Mouse (Mus musculus) regulatory T cell (primary cell): ENCODE results near the gene Ppp1r37.
"Not testable (repeated sequence)": the region's sequence is repeated elsewhere in the genome, so short reads cannot be mapped to it uniquely, and the experiment has no call there.

Source experiments
- in situ Hi-C: fragments of 300-600 bp; cut with MboI, MseI; formaldehyde crosslinking; loops from one replicate; pipeline ENCODE4 v1.15.1; 2025; ENCODE audit warnings: high pct_unique_total_duplicates

Ppp1r37 gene

DNA sequence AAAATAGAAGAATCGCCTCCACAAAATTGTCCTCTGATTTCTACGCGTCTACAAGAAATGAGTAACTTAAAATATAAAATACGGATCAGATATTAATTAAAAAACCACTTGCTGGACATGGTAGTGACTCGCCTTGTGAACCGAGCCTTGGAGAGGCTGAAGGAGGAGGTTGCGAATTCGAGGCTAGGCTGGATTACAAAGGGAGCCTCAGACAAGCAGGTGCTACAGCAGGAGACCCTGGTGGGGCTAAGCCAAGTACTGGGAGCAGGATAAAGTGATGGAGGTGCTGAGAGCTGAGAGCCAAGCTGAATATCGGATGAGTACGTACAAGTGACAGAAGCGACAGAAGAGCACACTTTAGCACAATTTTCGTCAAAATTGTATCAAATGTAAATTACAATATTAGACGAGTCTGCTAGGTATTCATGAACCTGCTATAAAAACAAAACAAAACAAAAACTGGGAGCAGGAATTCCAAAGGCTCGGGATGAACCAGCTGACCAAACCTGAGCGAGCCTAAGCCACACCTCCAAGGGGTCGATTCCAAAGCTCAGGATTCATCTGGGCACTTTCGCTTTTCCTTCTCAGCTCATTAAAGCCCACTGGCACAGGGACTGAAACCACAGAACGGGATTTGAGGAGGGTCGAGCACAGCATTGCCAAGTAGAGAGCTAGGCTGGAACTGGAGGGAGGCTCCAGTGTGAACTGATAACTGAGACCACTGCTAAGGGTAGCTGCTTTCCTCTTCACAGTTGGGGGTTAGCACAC lies at the start of gene Ppp1r37:
Gene Ppp1r37 (minus strand): TSS at position 434 of the 768 bp plus-strand sequence.
- in situ Hi-C loops, result no loop called here

DNA sequence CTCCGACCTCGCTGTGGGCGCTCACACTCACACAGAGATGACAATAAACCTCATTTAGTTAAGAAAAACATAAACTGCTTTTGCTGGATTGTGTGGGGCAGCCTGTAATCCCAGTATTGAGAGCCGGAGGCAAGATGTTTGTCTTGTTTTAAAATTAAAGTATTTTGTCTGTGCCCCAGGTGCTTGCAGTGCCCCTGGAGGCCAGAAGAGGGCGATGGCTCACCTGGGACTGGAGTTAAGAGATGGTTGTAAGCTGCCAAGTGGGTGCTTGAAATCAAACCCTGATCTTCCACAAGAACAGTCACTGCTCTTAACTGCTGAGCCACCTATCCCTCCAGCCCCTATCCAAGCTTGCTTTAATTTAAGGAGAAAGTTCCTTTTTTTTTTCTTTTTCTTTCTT lies 48.1 kb upstream of the Ppp1r37 start:
- in situ Hi-C loops, result no loop called here

DNA sequence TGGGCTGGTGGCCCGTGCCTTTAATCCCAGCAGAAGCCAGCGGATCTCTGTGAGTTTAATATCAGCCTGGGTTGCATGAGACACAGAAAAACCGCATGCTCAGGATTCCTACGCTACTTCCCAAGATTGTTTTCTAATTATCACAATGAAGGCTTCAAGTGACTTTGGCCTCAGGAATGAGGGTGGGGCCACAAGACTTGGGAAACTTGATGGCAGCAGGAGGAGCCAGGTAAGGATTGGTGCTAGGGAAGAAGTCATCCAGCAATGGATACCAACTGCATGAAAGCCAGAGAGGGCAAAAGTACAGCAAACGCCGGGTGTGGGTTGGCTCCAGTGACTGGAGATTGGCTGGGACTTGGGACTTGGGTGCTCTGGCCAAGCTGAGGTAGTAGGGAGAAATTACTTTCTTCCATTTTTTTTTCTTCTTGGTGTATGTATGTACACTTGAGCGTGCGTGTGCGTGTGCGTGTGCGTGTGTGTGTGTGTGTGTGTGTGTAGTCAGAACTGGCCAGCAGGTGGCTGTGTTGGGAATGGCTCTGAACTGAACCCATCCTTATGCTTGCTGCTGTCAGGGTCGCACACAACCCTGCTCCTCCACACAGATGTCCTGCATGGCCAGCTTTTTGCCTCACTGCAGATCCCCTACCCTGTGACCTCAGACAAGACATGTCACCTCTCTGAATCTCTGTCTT lies 46.9 kb upstream of the Ppp1r37 start:
- in situ Hi-C loops, result no loop called here

DNA sequence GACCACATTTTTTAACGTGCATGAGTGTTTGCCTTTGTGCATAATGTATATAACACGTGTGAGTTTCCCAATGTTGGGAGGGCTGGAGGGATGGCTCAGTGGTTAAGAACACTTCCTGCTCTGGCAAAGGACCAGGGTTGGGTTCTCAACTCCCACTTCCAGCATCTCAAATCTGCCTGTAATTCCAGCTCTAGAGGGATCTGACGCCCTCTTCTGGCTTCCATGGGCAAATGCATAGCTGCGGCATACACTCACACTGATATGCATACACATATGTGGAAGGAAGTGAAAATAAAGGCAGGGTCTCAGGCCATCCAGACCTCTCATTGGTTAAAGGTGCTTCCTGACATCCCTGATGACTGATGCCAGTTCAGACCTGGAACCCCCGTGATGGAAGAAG lies 44.4 kb upstream of the Ppp1r37 start:
- in situ Hi-C loops, result no loop called here

DNA sequence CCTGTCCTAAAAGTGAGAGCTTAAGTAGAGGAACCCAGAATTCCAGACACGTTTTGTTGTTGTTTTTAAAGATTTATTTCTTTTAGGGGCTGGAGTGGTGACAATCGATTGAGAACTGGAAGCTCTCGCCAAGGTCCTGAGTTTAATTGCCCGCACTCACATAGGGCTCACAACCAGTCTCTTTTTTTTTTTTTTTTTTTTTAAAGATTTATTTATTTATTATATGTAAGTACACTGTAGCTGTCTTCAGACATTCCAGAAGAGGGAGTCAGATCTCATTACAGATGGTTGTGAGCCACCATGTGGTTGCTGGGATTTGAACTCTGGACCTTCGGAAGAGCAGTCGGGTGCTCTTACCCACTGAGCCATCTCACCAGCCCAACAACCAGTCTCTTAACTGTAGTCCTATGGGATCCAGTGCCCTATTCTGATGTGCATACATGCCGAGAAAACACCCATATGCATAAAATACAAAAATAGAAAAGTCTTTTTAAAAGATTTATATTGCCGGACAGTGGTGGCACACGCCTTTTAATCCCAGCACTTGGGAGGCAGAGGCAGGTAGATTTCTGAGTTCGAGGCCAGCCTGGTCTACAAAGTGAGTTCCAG lies 41.8 kb upstream of the Ppp1r37 start:
- in situ Hi-C loops, result not testable (repeated sequence)

DNA sequence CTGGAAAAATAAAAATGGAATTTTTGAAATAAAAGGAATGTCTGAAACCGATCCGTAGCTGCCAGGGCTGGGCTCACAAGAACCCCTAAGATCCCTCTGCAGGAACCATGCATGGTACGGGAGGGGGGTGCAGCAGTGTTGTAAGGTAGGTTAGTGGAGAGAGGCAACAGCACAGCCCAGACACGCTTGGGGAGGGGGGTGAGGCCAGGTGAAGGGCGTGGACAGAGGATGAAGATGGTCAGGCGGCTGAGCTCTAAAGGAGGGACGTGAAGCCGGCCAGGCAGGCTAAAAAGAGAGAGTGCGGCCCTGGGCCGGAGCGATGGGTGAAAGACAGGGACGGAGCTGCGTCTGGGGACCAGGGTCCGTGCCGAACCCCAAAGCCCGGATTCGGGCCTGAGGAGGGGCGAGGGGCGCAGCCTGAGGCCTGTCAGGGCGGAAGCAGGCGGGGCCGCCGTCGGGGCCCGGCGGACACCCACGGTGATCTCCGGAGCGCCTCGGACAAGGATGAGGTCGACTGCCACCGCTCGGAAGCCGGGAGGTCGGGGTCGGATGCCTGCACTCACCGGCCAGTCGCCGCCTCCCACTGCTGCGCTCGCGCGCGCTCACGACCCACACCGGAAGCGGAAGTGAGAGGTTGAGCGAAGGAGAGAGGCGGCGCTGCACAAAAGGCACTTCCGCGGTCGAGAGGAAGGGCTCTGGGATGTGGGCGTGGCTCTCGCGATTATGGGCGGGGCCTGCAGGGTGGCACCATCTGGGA lies 41.2 kb upstream of the Ppp1r37 start, which contains the start of gene Clasrp:
Gene Clasrp (minus strand): TSS at position 638 of the 757 bp plus-strand sequence.
- in situ Hi-C loops, result no loop called here

DNA sequence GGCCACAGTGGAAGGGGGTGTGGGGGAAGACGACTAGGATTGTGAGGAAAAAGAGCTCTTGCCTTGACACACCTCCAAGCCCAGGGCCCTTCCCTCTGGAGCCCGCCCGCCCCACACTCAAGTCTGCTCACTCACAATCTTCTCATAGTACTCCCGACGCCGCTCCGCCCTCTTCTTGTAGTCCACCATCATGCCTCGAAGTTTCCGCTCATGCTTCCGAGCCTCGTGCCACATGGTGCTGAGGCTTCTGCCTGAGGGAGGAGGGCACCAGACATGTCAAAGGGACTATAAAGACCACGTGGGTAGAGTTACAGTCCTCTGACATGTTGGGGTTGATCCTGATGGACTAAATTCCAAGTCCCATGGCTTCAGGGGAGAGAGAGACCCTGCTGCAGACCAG lies 40.2 kb upstream of the Ppp1r37 start:
- in situ Hi-C loops, result no loop called here

DNA sequence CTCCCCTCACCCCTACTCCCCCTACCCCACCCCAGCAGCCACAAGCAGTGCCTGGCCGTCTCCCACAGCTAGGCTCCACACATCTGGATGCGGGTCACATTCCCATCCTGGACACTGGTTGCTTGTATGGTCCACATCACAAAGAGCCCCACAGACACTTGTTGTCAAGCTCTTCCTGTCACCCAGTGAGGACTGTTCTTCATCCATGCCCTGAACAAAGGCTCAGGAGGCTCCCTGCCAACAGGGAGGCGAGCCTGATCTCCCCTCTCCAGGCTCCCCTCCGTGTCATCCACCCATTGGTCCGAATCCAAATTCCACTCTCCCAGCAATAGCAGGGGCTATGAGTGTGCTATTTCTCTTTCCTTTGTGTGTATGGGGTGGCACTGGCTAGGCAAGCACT lies 37.7 kb upstream of the Ppp1r37 start:
- in situ Hi-C loops, result no loop called here

DNA sequence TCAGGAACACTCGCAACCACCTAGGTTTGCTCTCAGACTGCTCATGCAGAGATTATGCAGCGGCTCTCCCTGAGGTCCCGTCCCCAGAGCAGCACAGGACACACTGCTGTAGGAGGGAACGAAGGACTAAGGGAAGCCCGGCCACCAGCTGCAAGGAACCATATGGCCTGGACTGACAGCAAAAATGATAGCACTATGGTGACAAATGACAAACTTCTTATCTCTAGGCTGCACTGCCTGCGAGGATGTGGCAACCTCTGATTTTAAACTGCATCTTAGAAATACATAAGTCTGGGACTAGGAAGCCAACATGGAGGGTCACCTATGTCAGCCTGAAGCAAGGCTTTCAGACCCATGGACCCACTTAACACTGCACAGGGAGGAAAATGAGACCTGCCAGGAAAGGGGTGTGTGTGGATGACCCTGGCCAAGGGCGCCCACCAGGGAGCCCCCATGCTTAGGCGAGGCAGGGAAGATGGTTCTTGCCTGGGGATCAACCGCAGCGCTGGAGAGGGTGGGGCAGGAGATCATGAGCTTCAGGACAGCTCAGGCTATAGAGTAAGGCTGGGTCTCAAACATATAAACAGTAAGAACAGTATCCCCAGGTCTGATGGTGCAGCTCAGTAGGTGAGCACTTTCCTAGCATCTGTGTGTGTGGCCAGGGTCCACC lies 30.3 kb upstream of the Ppp1r37 start:
- in situ Hi-C loops, result no loop called here

DNA sequence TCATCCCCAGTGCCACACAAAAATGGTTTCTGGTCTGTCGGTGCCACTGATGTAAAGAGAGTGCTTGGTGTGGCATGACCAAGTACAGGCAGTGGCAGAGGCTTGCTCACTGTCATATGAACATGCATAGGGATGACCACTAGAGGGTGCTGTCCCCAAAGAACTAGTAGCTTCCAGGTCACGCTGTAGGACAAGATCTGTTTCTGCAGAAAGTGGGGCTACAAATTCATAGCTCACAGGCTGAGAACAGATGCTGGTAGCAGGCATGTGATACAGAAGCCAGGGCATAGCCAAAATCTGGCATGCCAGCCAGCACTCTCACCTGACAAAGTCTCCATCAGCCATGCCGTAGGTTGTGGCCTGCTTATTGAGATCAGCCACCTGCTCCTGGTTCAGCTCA lies 27.0 kb upstream of the Ppp1r37 start:
- in situ Hi-C loops, result no loop called here

DNA sequence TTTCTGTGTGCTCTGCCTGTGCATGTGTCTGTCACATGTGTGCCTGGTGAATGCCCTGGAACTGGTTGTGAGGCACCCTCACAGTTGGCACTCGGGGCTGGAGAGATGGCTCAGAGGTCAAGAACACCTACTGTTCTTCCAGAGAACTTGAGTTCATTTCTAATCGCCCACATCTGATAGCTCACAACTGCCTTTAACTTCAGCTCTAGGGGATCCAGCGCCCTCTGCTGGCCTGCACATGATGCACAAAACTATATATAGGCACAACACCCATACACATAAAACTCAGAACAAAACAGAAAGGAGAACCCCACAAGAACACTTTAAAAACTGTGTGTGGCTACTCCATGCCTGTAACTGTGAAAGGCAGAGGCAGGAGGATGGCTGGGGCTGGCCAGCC lies 26.3 kb upstream of the Ppp1r37 start:
- in situ Hi-C loops, result no loop called here

DNA sequence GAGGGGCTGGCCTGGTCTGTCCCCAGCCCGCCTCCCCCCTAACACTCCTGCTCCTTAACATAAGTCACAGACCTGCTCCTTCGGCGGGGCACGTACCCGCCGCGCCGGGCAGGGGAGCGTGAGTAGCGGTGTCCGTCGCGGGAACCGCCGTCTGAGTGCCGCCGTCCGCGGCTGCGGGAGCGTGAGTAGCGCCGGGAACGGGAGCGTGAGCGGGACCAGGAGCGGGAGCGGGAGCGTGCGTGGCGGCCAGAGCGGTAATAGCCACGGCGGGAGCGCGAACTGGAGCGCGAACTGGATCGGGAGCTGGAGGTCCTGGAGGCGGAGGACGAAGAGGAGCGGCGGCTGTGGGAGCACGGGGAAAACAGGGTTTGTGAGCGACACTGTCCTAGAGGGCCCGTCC lies 23.4 kb upstream of the Ppp1r37 start:
- in situ Hi-C loops, result no loop called here

DNA sequence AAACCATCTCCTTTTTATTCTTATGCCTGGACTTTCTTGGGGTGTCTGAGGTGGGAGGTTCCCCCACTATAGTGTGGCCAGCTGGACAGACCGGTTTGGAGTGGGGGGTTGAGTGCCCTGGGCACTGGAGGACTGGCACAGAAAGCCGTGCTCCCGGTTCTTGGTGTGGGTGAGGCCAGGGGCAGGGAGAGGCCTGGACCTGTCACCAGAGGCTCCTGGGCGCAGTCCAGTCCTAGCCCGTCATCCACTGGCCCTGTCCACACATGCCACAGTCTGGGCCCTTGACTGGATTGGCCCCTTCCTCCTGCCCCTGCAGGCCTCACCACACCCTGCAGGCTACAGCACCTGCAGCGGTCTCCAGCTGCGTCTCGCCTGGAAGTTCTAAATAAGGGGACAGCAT lies 17.8 kb upstream of the Ppp1r37 start:
- in situ Hi-C loops, result no loop called here

DNA sequence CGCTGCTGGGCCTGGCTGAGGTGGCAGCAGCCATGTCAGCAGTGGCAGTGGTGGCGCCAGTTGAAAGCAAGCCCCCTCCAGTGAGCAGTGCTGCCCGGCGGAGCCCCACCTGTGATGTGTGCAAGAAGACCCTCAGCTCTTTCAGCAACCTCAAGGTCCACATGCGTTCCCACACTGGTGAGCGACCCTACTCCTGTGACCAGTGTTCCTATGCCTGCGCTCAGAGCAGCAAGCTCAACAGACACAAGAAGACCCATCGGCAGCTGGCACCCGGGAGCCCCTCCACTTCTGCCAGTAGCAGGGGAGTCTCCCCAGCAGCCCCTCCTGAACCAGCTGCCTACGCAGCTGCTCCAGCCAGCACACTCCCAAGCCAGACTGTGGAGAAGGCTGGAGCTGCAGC lies 16.9 kb upstream of the Ppp1r37 start:
- in situ Hi-C loops, result no loop called here

DNA sequence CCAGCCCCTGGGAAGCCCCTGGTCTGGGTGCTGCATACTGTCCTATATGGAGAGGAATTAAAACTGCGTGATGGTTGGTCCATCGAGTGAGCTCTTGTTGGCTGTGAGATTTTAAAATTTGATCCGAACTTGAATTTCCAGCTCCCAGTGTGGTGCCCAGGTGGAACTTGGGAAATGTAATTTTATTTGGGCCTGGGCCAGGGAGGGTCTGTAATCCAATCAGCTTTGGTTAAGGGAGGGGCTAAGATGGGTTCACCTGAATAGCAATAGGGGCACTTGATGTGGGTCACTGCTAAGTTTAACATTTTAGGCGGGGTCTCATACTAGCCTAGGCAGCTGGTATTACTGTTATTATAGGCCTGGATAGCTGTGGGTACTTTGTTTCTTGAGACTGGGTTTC lies 15.6 kb upstream of the Ppp1r37 start:
- in situ Hi-C loops, result no loop called here

DNA sequence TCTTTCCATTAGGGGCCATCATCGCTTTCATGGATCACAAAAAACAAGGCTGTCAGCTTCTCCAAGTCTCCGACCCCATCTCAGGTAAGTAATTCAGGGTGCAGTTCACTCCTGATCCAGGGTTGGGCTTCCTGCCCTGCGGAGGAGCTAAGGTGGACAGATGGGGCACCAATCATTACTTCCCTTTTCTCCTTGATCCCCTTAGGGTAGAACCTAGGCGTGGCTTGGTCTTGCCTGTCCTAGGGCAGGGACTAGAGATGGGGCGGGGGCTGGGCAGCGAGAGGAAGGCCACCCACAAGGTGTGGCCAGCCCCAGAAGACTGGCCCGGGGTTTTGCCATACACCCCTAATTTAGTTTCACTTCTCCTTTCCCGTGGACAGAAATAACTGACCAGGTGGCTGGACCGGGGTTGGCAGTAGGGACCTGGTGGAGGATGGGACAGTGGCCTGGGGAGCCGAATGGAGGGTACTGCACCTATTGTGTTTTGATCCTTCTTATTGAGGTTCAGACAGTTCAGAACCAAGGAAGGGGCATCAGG lies 15.1 kb upstream of the Ppp1r37 start:
- in situ Hi-C loops, result no loop called here

DNA sequence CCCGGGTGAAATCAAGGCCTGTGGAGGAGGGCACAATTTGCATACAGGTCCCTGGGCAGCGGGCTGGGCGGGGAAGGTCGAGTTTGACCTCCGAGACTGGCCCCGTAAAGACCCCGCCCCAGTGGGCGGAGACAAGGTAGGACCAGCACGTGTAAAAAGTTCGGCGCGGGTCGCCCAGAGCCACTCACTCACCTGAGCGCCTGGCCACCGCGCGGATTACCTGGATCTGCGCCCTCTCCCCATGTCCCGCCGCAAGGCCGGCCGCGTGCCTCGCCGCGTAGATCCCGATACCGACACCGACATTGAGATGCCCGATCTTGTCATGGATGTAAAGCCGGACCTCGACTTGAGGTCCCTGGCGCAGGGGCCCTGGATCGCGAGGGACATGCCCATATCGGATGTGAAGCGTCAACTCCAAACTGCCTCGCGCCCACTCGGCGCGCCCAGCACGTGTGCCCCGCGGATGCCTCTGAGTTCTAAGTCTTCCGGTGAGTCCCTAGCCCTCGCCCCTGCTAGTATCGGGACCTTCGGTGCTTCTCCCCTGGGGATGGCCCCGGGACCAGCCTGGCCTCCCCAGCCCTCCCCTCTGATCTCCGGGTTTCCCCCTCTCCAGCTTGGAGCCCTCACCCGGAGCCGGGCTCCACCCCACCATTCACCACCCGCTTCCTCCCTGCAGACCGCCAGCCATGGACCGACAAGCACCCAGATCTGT lies 14.4 kb upstream of the Ppp1r37 start, which contains the start of the genes Zfp296 and Gemin7:
Gene Zfp296 (plus strand): TSS at position 147 of the 712 bp plus-strand sequence.
Gene Gemin7 (minus strand): TSS at position 455 of the 712 bp plus-strand sequence.
- in situ Hi-C loops, result no loop called here

DNA sequence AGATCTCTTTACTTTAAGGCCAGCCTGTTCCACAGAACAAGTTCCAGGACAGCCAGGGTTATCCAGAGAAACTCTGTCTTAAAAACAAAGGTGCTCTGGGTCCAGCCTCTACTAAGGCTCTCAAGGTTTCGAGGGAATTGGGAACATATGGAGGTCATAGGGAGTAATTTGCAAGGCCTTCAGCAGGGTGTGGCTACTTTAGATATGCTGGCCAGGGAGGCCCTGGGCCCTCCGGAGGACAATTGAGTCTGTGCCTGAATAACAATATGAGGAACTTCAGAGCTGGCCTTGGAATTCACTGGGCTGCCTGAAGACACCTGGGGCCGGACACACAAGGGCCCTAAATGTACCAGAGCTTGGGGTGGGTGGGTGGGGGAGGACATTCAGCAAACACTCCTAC lies 12.7 kb upstream of the Ppp1r37 start:
- in situ Hi-C loops, result no loop called here

DNA sequence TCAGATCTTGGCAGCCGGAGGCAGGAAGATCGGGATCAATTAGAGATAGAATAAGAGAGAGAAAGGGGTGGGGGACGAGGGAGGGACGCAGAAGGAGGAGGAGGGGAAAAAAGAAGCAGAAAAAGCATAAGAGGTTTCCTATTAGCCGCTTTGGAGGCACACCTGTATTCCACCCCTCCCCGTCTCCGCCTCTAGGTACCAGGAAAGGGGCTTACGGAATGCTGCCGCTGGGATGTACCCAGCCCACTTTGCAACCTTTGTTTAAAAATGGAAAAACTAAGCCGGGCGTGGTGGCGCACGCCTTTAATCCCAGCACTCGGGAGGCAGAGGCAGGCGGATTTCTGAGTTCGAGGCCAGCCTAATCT lies 10.9 kb upstream of the Ppp1r37 start:
- in situ Hi-C loops, result no loop called here
